Mouse (Mus musculus) brain, embryonic 14.5 days (tissue): ENCODE results near the gene Erc2. TPM values are rescaled to one million over a fixed set of nuclear protein-coding genes. Genes with fewer than 3 reads are reported as not detected.
"Not testable (repeated sequence)": the region's sequence is repeated elsewhere in the genome, so short reads cannot be mapped to it uniquely, and the experiment has no call there.

Experiments
- DNase-seq: peaks from one replicate; pipeline ENCODE4 v3.0.0-alpha.2; 2011; ENCODE audit warnings: low read depth
- CTCF ChIP-seq: fragments of 200-500 bp; IDR thresholded peaks from 2 replicates; pipeline ENCODE4 v1.5.1; 2012; ENCODE audit warnings: inconsistent platforms, mild to moderate bottlenecking, moderate library complexity, borderline replicate concordance; ENCODE audit not compliant: insufficient read depth, insufficient read length; ENCODE audit errors: extremely low read depth
- POLR2A ChIP-seq: fragments of 200-500 bp; IDR thresholded peaks from 2 replicates; pipeline ENCODE4 v1.6.1; 2012; ENCODE audit warnings: mild to moderate bottlenecking, inconsistent platforms, borderline replicate concordance; ENCODE audit not compliant: poor library complexity, insufficient read depth, insufficient read length, severe bottlenecking; ENCODE audit errors: extremely low read depth
- polyA plus RNA-seq: library from polyadenylated mRNA; depleted of rRNA; stranded (reverse); fragments of >200 nt; gene quantifications from 2 replicates; pipeline ENCODE4 v1.2.3, GENCODE M21; 2012

Erc2 gene
- polyA plus RNA-seq, 1 experiment = 59.4 TPM

GRCm38 (mm10) chr14:27860371-27861046 is 238.3 kb downstream of the Erc2 start:
- TF ChIP-seq CTCF (no peak), POLR2A (no peak)
- no peak for DNase-seq

GRCm38 (mm10) chr14:27862299-27862698 is 240.1 kb downstream of the Erc2 start:
- TF ChIP-seq POLR2A (no peak), CTCF (no peak)
- DNase-seq = no peak

GRCm38 (mm10) chr14:27867386-27867785 is 245.2 kb downstream of the Erc2 start:
- DNase-seq = peak; percentile 55
- TF ChIP-seq CTCF = no peak
- TF ChIP-seq POLR2A = no peak

DNA sequence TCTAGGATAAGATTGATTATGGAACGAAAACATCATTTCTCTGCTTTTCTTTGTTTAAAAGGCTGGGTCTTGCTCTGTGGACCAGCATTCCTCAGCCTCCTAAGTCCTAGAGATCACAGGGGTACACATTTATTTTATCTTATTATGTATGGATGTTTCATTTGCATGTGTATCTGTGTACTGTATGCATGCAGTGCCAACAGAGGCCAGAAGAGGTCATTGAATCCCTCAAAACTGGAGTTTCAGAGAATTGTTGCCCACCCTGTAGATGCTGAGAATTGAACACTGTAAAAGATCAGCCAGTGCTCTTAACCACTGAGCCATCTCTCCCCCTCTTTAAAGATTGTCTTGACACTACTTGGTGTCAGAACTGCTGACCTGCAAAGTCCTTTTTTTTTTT is 251.4 kb downstream of the Erc2 start:
- no peak for TF ChIP-seq POLR2A
- TF ChIP-seq CTCF = no peak
- DNase-seq = no peak

DNA sequence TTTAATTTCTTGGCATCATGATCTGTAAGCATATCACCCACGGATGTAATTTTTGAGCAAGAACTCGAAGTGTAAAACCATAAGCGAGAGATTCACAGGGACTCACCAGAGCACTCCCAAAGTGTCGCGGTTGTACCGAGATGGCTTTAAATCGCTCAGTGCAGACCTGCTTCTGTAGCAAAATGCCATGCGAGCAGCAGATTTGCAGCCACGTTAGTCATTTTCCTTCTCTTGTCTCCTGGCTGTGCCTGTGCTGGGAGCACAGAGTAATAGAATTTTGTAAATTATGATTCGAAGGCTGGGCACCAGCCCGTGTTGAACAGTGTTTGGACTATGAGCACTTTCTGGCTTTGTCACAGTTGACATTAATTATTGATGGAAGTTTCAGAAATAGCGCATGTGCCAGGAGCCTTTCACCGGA is 253.8 kb downstream of the Erc2 start:
- peak; percentile 51 for DNase-seq
- TF ChIP-seq CTCF (no peak), POLR2A (no peak)

DNA sequence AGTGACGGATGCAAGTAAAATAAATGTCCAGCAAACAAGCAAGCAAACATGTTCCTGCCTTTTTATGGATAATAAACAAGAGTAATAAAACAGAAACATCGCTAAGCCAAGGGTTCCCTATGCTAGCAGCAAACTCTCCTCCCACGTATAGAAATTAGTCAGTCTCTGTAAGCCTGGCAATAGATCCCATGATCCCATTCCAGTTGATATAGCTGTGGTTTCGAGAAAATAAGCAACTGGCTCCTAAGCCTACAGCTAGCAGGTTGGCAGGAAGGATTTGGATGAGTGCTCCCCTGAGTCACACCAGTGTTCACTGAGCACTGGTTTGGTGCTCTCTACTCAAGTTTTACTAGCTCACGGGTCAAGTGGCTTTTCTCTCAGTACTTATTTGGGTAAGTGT is 259.7 kb downstream of the Erc2 start:
- no peak for TF ChIP-seq CTCF
- TF ChIP-seq POLR2A = no peak

GRCm38 (mm10) chr14:27886337-27886736 is 264.1 kb downstream of the Erc2 start:
- not testable (repeated sequence) for DNase-seq

More for the DNA sequence above, 259.7 kb downstream of the Erc2 start:
- no peak for DNase-seq

DNA sequence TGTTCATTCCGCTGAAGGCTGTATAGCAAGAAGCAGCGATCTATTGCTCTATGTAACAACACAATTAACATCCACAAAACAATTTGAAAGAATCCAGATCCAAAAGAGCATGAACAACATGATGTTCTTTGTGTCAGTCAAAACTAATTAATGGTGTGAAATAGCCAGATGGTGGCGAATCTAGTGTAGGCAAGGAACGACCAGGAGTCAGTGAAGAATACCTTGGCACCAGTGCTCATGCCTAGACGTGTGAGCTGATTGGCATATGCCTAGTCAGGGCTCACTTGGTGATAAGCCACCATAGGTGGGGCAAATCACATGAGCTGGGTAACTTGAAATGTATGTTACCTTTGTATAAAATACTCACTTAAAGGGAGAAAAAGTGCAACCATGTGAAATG is 265.3 kb downstream of the Erc2 start:
- peak; percentile 87 for DNase-seq
- no peak for TF ChIP-seq POLR2A
- TF ChIP-seq CTCF = no peak

- no peak for TF ChIP-seq POLR2A
- no peak for TF ChIP-seq CTCF
- DNase-seq = no peak
These were observed 267.4 kb downstream of the Erc2 start for GRCm38 (mm10) chr14:27889650-27890049.

DNA sequence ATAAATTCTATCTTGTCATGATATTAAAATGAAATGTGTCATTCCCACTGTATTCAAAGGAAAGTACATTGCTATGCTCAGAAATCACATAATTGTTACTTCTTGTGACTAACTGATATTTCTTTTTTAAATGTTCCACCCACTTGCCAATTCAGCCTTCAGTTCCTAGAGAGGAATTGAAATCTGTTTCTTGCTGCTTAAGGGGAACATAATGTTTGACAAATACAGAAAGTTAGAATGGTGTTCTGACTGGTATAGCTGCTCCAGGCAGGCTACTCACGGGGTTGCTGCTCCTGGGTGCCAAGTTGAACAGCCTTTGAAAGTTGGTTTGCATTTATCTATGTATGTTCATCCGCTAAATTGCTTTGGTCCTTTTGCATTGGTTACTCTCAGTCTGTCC is 270.2 kb downstream of the Erc2 start:
- TF ChIP-seq CTCF (no peak), POLR2A (no peak)
- DNase-seq = no peak

GRCm38 (mm10) chr14:27901772-27902171 is 279.5 kb downstream of the Erc2 start:
- TF ChIP-seq CTCF (no peak), POLR2A (no peak)
- peak; percentile 39 for DNase-seq

DNA sequence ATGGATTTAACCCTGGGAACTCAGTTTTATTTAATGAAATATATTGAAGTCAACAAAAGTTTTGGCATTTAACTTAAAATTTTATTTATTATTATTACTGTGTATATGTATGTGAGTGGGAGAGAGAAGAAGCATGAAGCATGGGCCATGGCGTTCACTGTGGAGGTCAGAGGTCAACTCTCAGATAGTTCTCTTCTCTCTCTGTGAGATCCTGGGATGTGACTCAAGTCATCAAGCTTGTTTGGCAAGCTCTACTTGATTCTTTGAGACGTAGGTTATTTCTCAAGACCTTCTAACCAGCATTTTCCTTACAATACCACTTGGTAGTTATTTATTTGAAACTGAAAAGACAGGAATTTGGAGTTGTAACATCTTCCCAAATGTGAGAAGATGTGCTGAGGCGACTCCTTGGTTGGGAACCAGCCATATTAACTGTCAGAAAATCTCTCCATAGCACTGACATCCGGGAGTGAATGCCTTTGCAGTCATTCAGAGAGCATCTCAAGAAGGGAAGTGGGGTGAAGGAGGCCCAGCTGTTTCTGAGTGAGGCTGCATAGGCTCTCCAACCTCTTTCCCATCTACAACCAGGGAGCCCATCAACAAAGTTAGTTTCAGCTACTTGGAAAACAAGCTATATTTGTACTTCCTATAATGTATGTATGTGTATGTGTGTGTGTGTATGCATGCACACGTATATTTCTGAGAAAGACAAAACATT is 299.6 kb downstream of the Erc2 start:
- TF ChIP-seq CTCF = no peak
- TF ChIP-seq POLR2A = no peak
- no peak for DNase-seq

DNA sequence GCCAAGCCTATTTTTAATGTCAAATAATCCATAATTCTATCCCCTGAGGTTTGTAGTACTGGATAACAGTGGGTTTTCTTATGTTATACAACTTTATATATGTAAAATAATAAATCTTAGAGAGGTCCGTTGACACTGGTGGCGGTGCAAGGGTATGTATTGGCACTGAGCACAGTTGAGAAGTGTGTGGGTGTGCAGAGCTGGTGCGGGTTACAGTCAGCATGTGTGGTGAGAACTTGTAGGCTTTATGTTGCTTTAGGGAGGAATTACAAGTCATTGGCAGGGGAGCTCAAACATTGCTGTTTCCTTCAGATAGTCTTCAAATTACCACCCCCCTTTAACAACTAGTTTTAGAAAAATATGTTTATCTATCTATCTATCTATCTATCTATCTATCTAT is 305.1 kb downstream of the Erc2 start:
- no peak for DNase-seq
- TF ChIP-seq CTCF = no peak
- TF ChIP-seq POLR2A = no peak

GRCm38 (mm10) chr14:27933533-27933932 is 311.3 kb downstream of the Erc2 start:
- peak; percentile 44 for DNase-seq
- TF ChIP-seq CTCF (no peak), POLR2A (no peak)
